Mouse (Mus musculus): ENCODE measurements around the gene Epb41l5.

Epb41l5 gene

GRCm38 (mm10) chr1:119530941-119531340 lies 117.9 kb downstream of the Epb41l5 start:
- DNase-seq, result peak; percentile 74

GRCm38 (mm10) chr1:119525689-119526591 lies 122.9 kb downstream of the Epb41l5 start, which contains the start of gene Tmem185b:
Gene Tmem185b, plus strand, starts transcription at chr1:119526160.
- peak; percentile 90 for DNase-seq

DNA sequence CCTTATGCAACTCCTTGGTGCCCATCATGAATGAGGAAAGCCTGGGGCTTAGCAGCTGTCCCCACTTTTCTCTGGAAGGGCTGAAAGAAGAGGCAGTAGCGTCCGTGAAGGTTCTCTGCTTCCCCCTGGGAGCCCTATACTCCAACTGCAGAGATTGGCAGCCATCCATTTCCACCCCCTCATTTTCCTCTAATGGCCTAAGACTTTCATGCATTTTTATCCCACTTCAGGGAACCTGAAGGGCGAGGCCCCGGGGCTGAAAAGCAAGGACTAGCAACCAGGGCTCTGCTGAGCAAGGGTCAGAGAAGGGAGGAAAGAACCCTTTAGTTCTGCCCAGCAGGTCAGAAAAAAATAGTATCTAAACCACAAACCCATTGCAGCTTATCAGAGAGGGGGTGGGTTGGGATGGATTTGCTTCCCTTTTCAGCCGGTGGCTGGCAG lies 123.8 kb downstream of the Epb41l5 start:
- peak; percentile 33 for DNase-seq

DNA sequence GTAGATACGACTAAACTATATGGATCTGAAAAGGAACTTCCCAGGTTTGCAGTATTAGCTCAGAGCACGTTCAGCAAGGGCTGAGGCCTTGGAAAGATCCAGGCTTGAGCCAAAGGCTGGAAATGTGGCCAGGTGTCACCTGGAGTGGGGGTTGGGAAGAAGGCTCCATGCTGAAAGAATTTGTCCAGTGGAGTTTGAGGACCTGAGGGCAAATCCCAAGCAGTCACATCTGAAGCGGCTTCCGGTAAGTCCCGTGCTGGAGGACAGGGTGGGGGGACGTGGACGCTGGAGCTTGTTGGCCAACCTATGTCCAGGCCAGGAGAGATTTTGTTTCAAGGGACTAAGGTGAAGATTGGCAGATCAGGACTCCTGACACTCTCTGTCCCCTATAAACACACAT lies 125.0 kb downstream of the Epb41l5 start:
- peak; percentile 43 for DNase-seq

- DNase-seq, result no peak
Observed at GRCm38 (mm10) chr1:119523369-119523768, 125.4 kb downstream of the Epb41l5 start.

GRCm38 (mm10) chr1:119522726-119523125 lies 126.1 kb downstream of the Epb41l5 start:
- peak; percentile 91 for DNase-seq

- peak; percentile 38 for DNase-seq
Observed at GRCm38 (mm10) chr1:119521681-119522080, 127.1 kb downstream of the Epb41l5 start.

GRCm38 (mm10) chr1:119521029-119521428 lies 127.8 kb downstream of the Epb41l5 start:
- DNase-seq, result no peak

GRCm38 (mm10) chr1:119519286-119519685 lies 129.5 kb downstream of the Epb41l5 start:
- DNase-seq, result no peak

GRCm38 (mm10) chr1:119518786-119519185 lies 130.0 kb downstream of the Epb41l5 start:
- no peak for DNase-seq

DNA sequence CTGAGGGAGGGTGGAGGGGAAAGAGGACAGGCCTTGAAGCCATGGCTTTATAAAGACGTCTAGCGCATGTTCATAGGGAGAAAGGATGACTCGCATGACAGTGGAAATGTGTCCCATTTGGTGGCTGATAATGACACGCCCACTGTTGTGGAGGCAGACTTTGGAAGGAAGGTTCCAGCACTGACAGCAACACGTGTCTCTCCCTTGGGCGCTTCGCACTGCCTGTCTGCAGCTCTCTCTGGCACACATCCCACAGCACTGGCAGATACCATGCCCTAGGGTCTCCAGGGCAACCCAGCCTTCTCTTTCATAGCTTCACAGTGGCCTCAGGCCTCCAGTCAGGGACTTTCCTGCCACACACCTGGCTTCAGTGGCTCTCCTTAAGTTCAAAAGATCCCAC lies 130.7 kb downstream of the Epb41l5 start:
- DNase-seq, result peak; percentile 59

- DNase-seq, result no peak
Observed at GRCm38 (mm10) chr1:119510857-119511256, 137.9 kb downstream of the Epb41l5 start.

DNA sequence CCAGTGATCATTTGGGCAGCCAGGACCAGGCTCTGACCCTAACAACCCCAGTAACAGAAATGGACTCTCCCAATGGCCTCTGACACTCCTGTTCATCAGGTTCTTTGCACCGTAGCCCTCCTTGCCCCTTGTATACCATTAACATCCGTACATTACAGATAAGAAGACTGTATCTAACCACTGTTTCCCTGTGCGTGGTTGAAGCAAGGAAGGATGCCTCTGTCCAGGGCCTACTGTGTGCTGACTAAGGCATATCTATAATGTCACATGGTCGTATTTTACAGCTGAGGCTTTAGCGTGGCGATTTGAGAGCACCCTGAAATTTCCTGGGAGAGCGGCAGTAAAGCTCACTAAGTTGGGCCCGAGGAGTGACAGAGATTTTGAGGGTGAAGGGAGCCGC lies 138.4 kb downstream of the Epb41l5 start:
- DNase-seq, result no peak

GRCm38 (mm10) chr1:119509474-119509873 lies 139.3 kb downstream of the Epb41l5 start:
- no peak for DNase-seq

- DNase-seq, result peak; percentile 65
Observed at GRCm38 (mm10) chr1:119508548-119508947, 140.3 kb downstream of the Epb41l5 start.

GRCm38 (mm10) chr1:119505951-119506350 lies 142.8 kb downstream of the Epb41l5 start:
- DNase-seq, result no peak

GRCm38 (mm10) chr1:119504260-119505062 lies 144.3 kb downstream of the Epb41l5 start, which contains the start of gene Ralb:
Gene Ralb, minus strand, starts transcription at chr1:119504794.
- DNase-seq, result peak; percentile 99

- no peak for DNase-seq
Observed at GRCm38 (mm10) chr1:119503808-119504207, 145.0 kb downstream of the Epb41l5 start.

DNA sequence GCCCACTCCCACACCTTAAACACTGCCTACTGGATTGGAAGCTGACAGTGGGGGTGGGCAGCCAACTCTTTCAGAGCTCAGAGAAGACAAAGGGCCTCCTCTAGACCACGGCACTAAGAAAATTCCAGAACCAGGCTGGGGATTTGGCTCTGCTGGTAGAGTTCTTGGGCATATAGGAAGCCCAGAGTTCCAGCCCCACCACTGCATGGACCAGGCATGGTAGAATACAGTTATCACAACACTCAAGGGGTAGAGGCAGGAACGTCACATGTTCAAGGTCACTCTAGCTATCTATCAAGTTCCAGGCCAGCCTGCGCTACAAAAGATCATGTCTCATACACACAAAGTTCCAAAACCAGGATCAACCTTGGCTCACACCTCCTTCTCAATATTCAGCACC lies 145.6 kb downstream of the Epb41l5 start:
- no peak for DNase-seq

DNA sequence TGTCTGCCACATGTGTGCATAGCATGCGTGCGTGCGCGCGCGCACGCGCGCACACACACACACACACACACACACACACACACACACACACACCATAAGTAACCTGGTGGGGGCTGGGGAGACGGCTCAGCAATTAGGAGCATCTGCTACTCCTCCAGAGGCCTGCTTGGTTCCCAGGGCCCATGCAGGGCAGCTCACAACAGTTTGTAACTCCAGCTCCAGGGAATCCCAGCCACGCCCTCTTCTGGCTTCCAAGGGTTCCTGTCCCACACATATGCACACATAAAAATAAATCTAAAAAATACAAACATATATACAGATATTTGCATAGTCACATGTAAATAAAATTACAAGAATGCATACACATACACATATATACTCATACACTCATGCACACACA lies 146.1 kb downstream of the Epb41l5 start:
- DNase-seq, result no peak

GRCm38 (mm10) chr1:119501881-119502280 lies 146.9 kb downstream of the Epb41l5 start:
- DNase-seq, result no peak

GRCm38 (mm10) chr1:119499456-119499855 lies 149.3 kb downstream of the Epb41l5 start:
- no peak for DNase-seq

- DNase-seq, result peak; percentile 39
Observed at GRCm38 (mm10) chr1:119498536-119499231, 150.1 kb downstream of the Epb41l5 start.
